Mouse (Mus musculus): ENCODE results near the gene Shank1.

Gene Shank1

GRCm38 (mm10) chr7:44373889-44374652 lies 64.0 kb downstream of the Shank1 start:
- DNase-seq (ENCODE audit: low spot score), result peak; percentile 56

GRCm38 (mm10) chr7:44374756-44375155 lies 64.7 kb downstream of the Shank1 start:
- DNase-seq (ENCODE audit: low spot score), result no peak

GRCm38 (mm10) chr7:44375207-44375606 lies 65.2 kb downstream of the Shank1 start:
- no peak for DNase-seq (ENCODE audit: low spot score)

GRCm38 (mm10) chr7:44375793-44376192 lies 65.7 kb downstream of the Shank1 start:
- DNase-seq (ENCODE audit: low spot score), result no peak

- DNase-seq (ENCODE audit: low spot score), result no peak
These were observed 68.2 kb downstream of the Shank1 start for GRCm38 (mm10) chr7:44378290-44378689.

- DNase-seq (ENCODE audit: low spot score), result no peak
These were observed 72.5 kb downstream of the Shank1 start for GRCm38 (mm10) chr7:44382541-44382940.

GRCm38 (mm10) chr7:44383980-44384715 lies 74.1 kb downstream of the Shank1 start, which contains the start of gene Syt3:
TSS of gene Syt3 (plus strand) at chr7:44384102.
- DNase-seq (ENCODE audit: low spot score), result no peak

GRCm38 (mm10) chr7:44384716-44385059 lies 74.6 kb downstream of the Shank1 start:
- no peak for DNase-seq (ENCODE audit: low spot score)

GRCm38 (mm10) chr7:44385720-44386119 lies 75.7 kb downstream of the Shank1 start, which contains the start of gene 1700008O03Rik:
TSS of gene 1700008O03Rik (minus strand) at chr7:44385820.
- no peak for DNase-seq (ENCODE audit: low spot score)

GRCm38 (mm10) chr7:44391831-44392230 lies 81.8 kb downstream of the Shank1 start:
- no peak for DNase-seq (ENCODE audit: low spot score)

GRCm38 (mm10) chr7:44392341-44392740 lies 82.3 kb downstream of the Shank1 start:
- no peak for DNase-seq (ENCODE audit: low spot score)

GRCm38 (mm10) chr7:44393284-44393683 lies 83.2 kb downstream of the Shank1 start:
- no peak for DNase-seq (ENCODE audit: low spot score)

GRCm38 (mm10) chr7:44398570-44398969 lies 88.5 kb downstream of the Shank1 start:
- peak; percentile 48 for DNase-seq (ENCODE audit: low spot score)

- DNase-seq (ENCODE audit: low spot score), result no peak
These were observed 91.6 kb downstream of the Shank1 start for GRCm38 (mm10) chr7:44401673-44402072.

- peak; percentile 61 for DNase-seq (ENCODE audit: low spot score)
These were observed 95.4 kb downstream of the Shank1 start for GRCm38 (mm10) chr7:44405346-44406014.

GRCm38 (mm10) chr7:44406015-44406355 lies 95.9 kb downstream of the Shank1 start:
- no peak for DNase-seq (ENCODE audit: low spot score)
